Mouse (Mus musculus): ENCODE data around the gene Arhgap15. TPM values are rescaled to one million over a fixed set of nuclear protein-coding genes. Genes with fewer than 3 reads are reported as not detected.

Arhgap15 gene
- total and polyA plus RNA-seq, 3 experiments: 16.6 to 40.3 (median 19.8) TPM

DNA sequence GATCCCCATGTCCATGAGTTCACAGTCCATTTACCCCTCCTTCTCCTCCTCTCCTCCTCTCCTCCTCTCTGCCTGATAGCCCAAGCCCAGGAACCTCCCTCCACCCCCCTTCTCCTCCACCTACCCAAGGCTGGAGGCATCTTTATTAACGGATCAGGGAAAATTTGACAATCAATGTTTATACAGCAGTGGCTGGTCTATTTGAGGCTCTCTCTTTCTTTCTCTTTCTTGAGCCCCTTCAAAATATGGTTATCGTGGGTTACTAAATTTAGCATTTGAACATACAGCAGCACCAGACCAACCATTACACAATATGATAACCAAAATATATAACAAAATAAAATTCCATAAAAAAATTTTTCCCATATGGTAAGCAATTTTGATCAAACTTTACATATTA lies 335.8 kb downstream of the Arhgap15 start:
- no peak overlapping the region for H3K4me2 ChIP-seq (ENCODE audit: insufficient read depth, low read depth, poor library complexity, severe bottlenecking)
- dilution Hi-C loops (cut with MboI; ENCODE audit: extremely low pct_ligation_motif_present, extremely low pct_unique_long_range_greater_than_20kb, low sequenced_read_pairs): no loop called here
- no peak for DNase-seq (ENCODE audit: extremely low read depth)
- H3K9me3 ChIP-seq (replicated peaks; ENCODE audit: low read length): no peaks in the 10 kb centered on the region
- no peaks in the 10 kb centered on the region for H3K79me2 ChIP-seq (replicated peaks; ENCODE audit: control insufficient read depth, extremely low read depth, insufficient read depth, poor library complexity, severe bottlenecking)
- H3K4me1 ChIP-seq (ENCODE audit: control insufficient read depth in 1 of 2, insufficient read depth in 2 of 2): no peaks in the 10 kb centered on the region
- no peak overlapping the region for H3K27ac ChIP-seq (ENCODE audit: insufficient read depth, low read depth)
- TF ChIP-seq ZMIZ1 (IDR thresholded peaks at IDR 0.05; ENCODE audit: low read depth, low read length) (no peak), POLR2AphosphoS2 (IDR thresholded peaks at IDR 0.05; ENCODE audit: low read depth, low read length) (no peak), PAX5 (IDR thresholded peaks at IDR 0.05; ENCODE audit: low read length) (no peak), ELF1 (IDR thresholded peaks at IDR 0.05; ENCODE audit: low read depth, low read length) (no peak), POLR2A (IDR thresholded peaks at IDR 0.05; ENCODE audit: low read depth, low read length) (no peak), E2F4 (IDR thresholded peaks at IDR 0.05; ENCODE audit: insufficient replicate concordance, low read depth, low read length) (no peak), SIN3A (IDR thresholded peaks at IDR 0.05; ENCODE audit: low read length) (no peak), CHD1 (IDR thresholded peaks at IDR 0.05; ENCODE audit: low read depth, low read length) (no peak), MAZ (IDR thresholded peaks at IDR 0.05; ENCODE audit: low read depth, low read length) (no peak), NELFE (IDR thresholded peaks at IDR 0.05; ENCODE audit: low read depth, low read length) (no peak), MEF2A (IDR thresholded peaks at IDR 0.05; ENCODE audit: borderline replicate concordance, low read depth, low read length) (no peak), USF1 (IDR thresholded peaks at IDR 0.05; ENCODE audit: low read depth, low read length) (no peak), TCF12 (IDR thresholded peaks at IDR 0.05; ENCODE audit: low read depth, low read length) (no peak), ZNF384 (IDR thresholded peaks at IDR 0.05; ENCODE audit: low read depth, low read length) (no peak), JUND (conservative IDR thresholded peaks at IDR 0.05; ENCODE audit: low read depth, low read length) (no peak), RCOR1 (conservative IDR thresholded peaks at IDR 0.05; ENCODE audit: low read depth, low read length) (no peak), USF2 (conservative IDR thresholded peaks at IDR 0.05; ENCODE audit: low read depth, low read length) (no peak), MYC (IDR thresholded peaks at IDR 0.05; ENCODE audit: low read depth, low read length) (no peak), CHD2 (IDR thresholded peaks at IDR 0.05; ENCODE audit: low read length) (no peak), EP300 (IDR thresholded peaks at IDR 0.05; ENCODE audit: low read length) (no peak)
- no peak overlapping the region for H3K9ac ChIP-seq (ENCODE audit: insufficient read depth, low read depth)
- H3K36me3 ChIP-seq (replicated peaks in 1 of 2; ENCODE audit: control insufficient read depth in 1 of 2, insufficient read depth in 1 of 2, low read length in 1 of 2): no peaks in the 10 kb centered on the region
- in situ Hi-C loops (cut with MboI; ENCODE audit: low pct_ligation_motif_present, low pct_unique_long_range_greater_than_20kb, low sequenced_read_pairs): no loop called here
- no peaks in the 10 kb centered on the region for H3K27me3 ChIP-seq (replicated peaks)
- H3K4me3 ChIP-seq (replicated peaks in 1 of 3; ENCODE audit: low read depth in 2 of 3, low read length in 2 of 3, poor library complexity in 1 of 3): no peak overlapping the region

- H3K79me2 ChIP-seq (replicated peaks; ENCODE audit: control insufficient read depth, extremely low read depth, insufficient read depth, poor library complexity, severe bottlenecking): no peaks in the 10 kb centered on the region
- dilution Hi-C loops (cut with MboI; ENCODE audit: extremely low pct_ligation_motif_present, extremely low pct_unique_long_range_greater_than_20kb, low sequenced_read_pairs) (no loop called here), in situ Hi-C loops (cut with MboI; ENCODE audit: low pct_ligation_motif_present, low pct_unique_long_range_greater_than_20kb, low sequenced_read_pairs) (no loop called here)
- H3K9ac ChIP-seq (ENCODE audit: insufficient read depth, low read depth): no peak overlapping the region
- no peaks in the 10 kb centered on the region for H3K9me3 ChIP-seq (replicated peaks; ENCODE audit: low read length)
- no peak overlapping the region for H3K4me3 ChIP-seq (replicated peaks in 1 of 3; ENCODE audit: low read depth in 2 of 3, low read length in 2 of 3, poor library complexity in 1 of 3)
- H3K4me1 ChIP-seq (ENCODE audit: control insufficient read depth in 1 of 2, insufficient read depth in 2 of 2): no peaks in the 10 kb centered on the region
- no peaks in the 10 kb centered on the region for H3K27me3 ChIP-seq (replicated peaks)
- peaks cover 0 to 2% of the 10 kb centered on the region in 2 experiments for H3K36me3 ChIP-seq (replicated peaks in 1 of 2; ENCODE audit: control insufficient read depth in 1 of 2, insufficient read depth in 1 of 2, low read length in 1 of 2)
- H3K27ac ChIP-seq (ENCODE audit: insufficient read depth, low read depth): no peak overlapping the region
- no peak overlapping the region for H3K4me2 ChIP-seq (ENCODE audit: insufficient read depth, low read depth, poor library complexity, severe bottlenecking)
- TF ChIP-seq NELFE (IDR thresholded peaks at IDR 0.05; ENCODE audit: low read depth, low read length) (no peak), ZNF384 (IDR thresholded peaks at IDR 0.05; ENCODE audit: low read depth, low read length) (peak; percentile 58)
- no peak for DNase-seq (ENCODE audit: extremely low read depth)
Observed at GRCm38 (mm10) chr2:44086403-44087056, 337.9 kb downstream of the Arhgap15 start.

Measured in CH12.LX (cell line).